Mouse (Mus musculus) large intestine, adult 2 months (tissue): ENCODE measurements around the gene Gm28308. TPM values are rescaled to one million over a fixed set of nuclear protein-coding genes. Genes with fewer than 3 reads are reported as not detected.

Source experiments
- DNase-seq: peaks from one replicate; pipeline ENCODE4 v3.0.0-alpha.2; 2012; ENCODE audit warnings: low read depth, low spot score
- WGBS: fragments of 180-500 bp; shearing (Covaris S2); methylation state at CpG from one replicate; pipeline ENCODE4 v1.1.7; 2018; 5-methylcytosine and 5-hydroxymethylcytosine counted together
- polyA plus RNA-seq: library from polyadenylated mRNA; depleted of rRNA; stranded (reverse); fragments of >200 nt; gene quantifications from 2 replicates; pipeline ENCODE4 v1.2.3, GENCODE M21; 2012; rRNA removed

The Gm28308 gene
- polyA plus RNA-seq, 1 experiment = 0.24 TPM

GRCm38 (mm10) chr6:52139115-52139514 is 74.0 kb downstream of the Gm28308 start:
- DNase-seq = no peak
- 94% methylated on average over 5 of the region's 5 CpGs for WGBS

GRCm38 (mm10) chr6:52138576-52138975 is 74.6 kb downstream of the Gm28308 start:
- WGBS = 81% methylated on average over 10 of the region's 10 CpGs
- no peak for DNase-seq

- DNase-seq = no peak
- WGBS = 83% methylated on average over 9 of the region's 9 CpGs
Measured at GRCm38 (mm10) chr6:52137841-52138535, 75.2 kb downstream of the Gm28308 start.

GRCm38 (mm10) chr6:52123673-52124072 is 89.5 kb downstream of the Gm28308 start:
- no peak for DNase-seq
- 76% methylated on average over 4 of the region's 4 CpGs for WGBS

GRCm38 (mm10) chr6:52121173-52121572 is 92.0 kb downstream of the Gm28308 start:
- WGBS = 78% methylated on average over 3 of the region's 3 CpGs
- DNase-seq = no peak

GRCm38 (mm10) chr6:52118903-52119635 is 94.1 kb downstream of the Gm28308 start:
- 27% methylated on average over 6 of the region's 6 CpGs for WGBS
- no peak for DNase-seq

GRCm38 (mm10) chr6:52115899-52116298 is 97.2 kb downstream of the Gm28308 start:
- 49% methylated on average over 5 of the region's 5 CpGs for WGBS
- no peak for DNase-seq

Other genes with a start within 250 kb of the Gm28308 start
- gene Skap2, start 200.8 kb downstream of the Gm28308 start, polyA plus RNA-seq = 10.5 and 12.2 TPM in 2 replicates
- gene Hoxa1, start 55.0 kb downstream of the Gm28308 start, polyA plus RNA-seq = 0.24 and 0.33 TPM in 2 replicates
- 0.73 and 0.97 TPM in 2 replicates for gene Hoxa2, start 48.5 kb downstream of the Gm28308 start, polyA plus RNA-seq
- gene 5730596B20Rik, start 35.8 kb downstream of the Gm28308 start, polyA plus RNA-seq = 0.02 and 0.07 TPM in 2 replicates
- 0.78 and 1.3 TPM in 2 replicates for gene Hoxa4, start 21.6 kb downstream of the Gm28308 start, polyA plus RNA-seq
- gene Hoxa5, start 8.8 kb downstream of the Gm28308 start, polyA plus RNA-seq = 1.7 and 2.4 TPM in 2 replicates
- gene Hoxa6, start 4.6 kb downstream of the Gm28308 start, polyA plus RNA-seq = 0.16 and 0.41 TPM in 2 replicates
- 1.6 and 3.0 TPM in 2 replicates for gene Hoxa3, start within 50 bp of the Gm28308 start, polyA plus RNA-seq
- 3.2 and 3.8 TPM in 2 replicates for gene Hoxa7, start 8.5 kb upstream of the Gm28308 start, polyA plus RNA-seq
- gene Hoxa9, start 17.8 kb upstream of the Gm28308 start, polyA plus RNA-seq = 0.10 TPM in 1 of 2 replicates, not detected in the other
- 0.04 and 0.07 TPM in 2 replicates for gene Hoxa10, start 27.5 kb upstream of the Gm28308 start, polyA plus RNA-seq
- gene Hoxa11, start 32.5 kb upstream of the Gm28308 start, polyA plus RNA-seq = not detected in 2 replicates
- gene Hoxa13, start 47.5 kb upstream of the Gm28308 start, polyA plus RNA-seq = not detected in 2 replicates
- not detected in 2 replicates for gene Evx1, start 100.2 kb upstream of the Gm28308 start, polyA plus RNA-seq